Mouse (Mus musculus) ES-Bruce4 (cell line): Measurements from ENCODE around the gene Meis2. TPM values are rescaled to one million over a fixed set of nuclear protein-coding genes. Genes with fewer than 3 reads are reported as not detected.

Experiments used
- H3K27ac ChIP-seq: 2 replicates; pipeline ENCODE4 v1.5.1; 2012; ENCODE audit warnings: low read length, inconsistent platforms; ENCODE audit not compliant: insufficient read depth
- H3K27me3 ChIP-seq: 2 replicates; pipeline ENCODE4 v1.6.1; 2012; ENCODE audit warnings: mild to moderate bottlenecking, low read length, inconsistent platforms; ENCODE audit not compliant: control insufficient read depth, poor library complexity, insufficient read depth, severe bottlenecking
- H3K36me3 ChIP-seq: 2 replicates; pipeline ENCODE4 v1.6.1; 2012; ENCODE audit warnings: inconsistent platforms, mild to moderate bottlenecking, low read length, moderate library complexity; ENCODE audit not compliant: control insufficient read depth, poor library complexity, insufficient read depth, severe bottlenecking
- H3K4me1 ChIP-seq: one replicate; pipeline ENCODE4 v1.8.1; 2011; ENCODE audit warnings: low read length; ENCODE audit not compliant: control insufficient read depth, insufficient read depth
- H3K4me3 ChIP-seq: 2 replicates; pipeline ENCODE4 v1.5.1; 2011; ENCODE audit warnings: low read depth, mild to moderate bottlenecking, low read length
- H3K9ac ChIP-seq: 2 replicates; pipeline ENCODE4 v1.6.1; 2012; ENCODE audit warnings: low read depth, mild to moderate bottlenecking, inconsistent platforms; ENCODE audit not compliant: poor library complexity, severe bottlenecking
- H3K9me3 ChIP-seq: replicated peaks from 2 replicates; pipeline ENCODE4 v1.6.1; 2012; ENCODE audit warnings: mild to moderate bottlenecking, low read length, inconsistent platforms; ENCODE audit not compliant: control insufficient read depth, poor library complexity, insufficient read depth, severe bottlenecking
- CTCF ChIP-seq: IDR thresholded peaks from one replicate; pipeline ENCODE4 v1.8.1; 2011; ENCODE audit warnings: low read depth, low read length
- EP300 ChIP-seq: IDR thresholded peaks from 2 replicates; pipeline ENCODE4 v1.6.1; 2011; ENCODE audit warnings: low read depth, low read length; ENCODE audit not compliant: insufficient read depth
- POLR2A ChIP-seq: IDR thresholded peaks from one replicate; pipeline ENCODE4 v1.8.1; 2011; ENCODE audit warnings: low read length; ENCODE audit not compliant: insufficient read depth
- polyA plus RNA-seq: library from polyadenylated mRNA; stranded (reverse); fragments of >200 nt; gene quantifications from 2 replicates; pipeline ENCODE4 v1.2.4, GENCODE M21; 2011; ENCODE audit warnings: low read depth; ENCODE audit not compliant: missing spikeins, insufficient read depth, insufficient read length

Meis2 gene
- polyA plus RNA-seq, 1 experiment, result 1.5 TPM

- TF ChIP-seq POLR2A, result no peak
- no peak for TF ChIP-seq CTCF
- TF ChIP-seq EP300, result no peak
- no peak overlapping the region for H3K27ac ChIP-seq
- H3K27me3 ChIP-seq, result peaks cover 44% of the 10 kb centered on the region
- H3K9me3 ChIP-seq, result no peaks in the 10 kb centered on the region
- H3K36me3 ChIP-seq, result no peaks in the 10 kb centered on the region
- 0 out of 2 replicates have a peak overlapping the region, but pooled peaks have one; percentile 33 for H3K9ac ChIP-seq
- H3K4me1 ChIP-seq, result no peaks in the 10 kb centered on the region
- peak overlapping the region; percentile 24 for H3K4me3 ChIP-seq
These were observed 4.1 kb downstream of the Meis2 start for GRCm38 (mm10) chr2:116061401-116062021.

GRCm38 (mm10) chr2:116060701-116061400 lies 4.8 kb downstream of the Meis2 start:
- TF ChIP-seq POLR2A (no peak), CTCF (no peak), EP300 (no peak)
- Histone ChIP-seq H3K27me3 (peaks cover 39% of the 10 kb centered on the region), H3K4me3 (peak overlapping the region; percentile 24), H3K27ac (no peak overlapping the region), H3K36me3 (no peaks in the 10 kb centered on the region), H3K9ac (0 out of 2 replicates have a peak overlapping the region, but pooled peaks have one; percentile 33), H3K9me3 (no peaks in the 10 kb centered on the region), H3K4me1 (no peaks in the 10 kb centered on the region)

GRCm38 (mm10) chr2:116060210-116060609 lies 5.4 kb downstream of the Meis2 start:
- Histone ChIP-seq H3K9ac (0 out of 2 replicates have a peak overlapping the region, but pooled peaks have one; percentile 33), H3K36me3 (no peaks in the 10 kb centered on the region), H3K4me1 (no peaks in the 10 kb centered on the region), H3K9me3 (no peaks in the 10 kb centered on the region), H3K27me3 (peaks cover 36% of the 10 kb centered on the region), H3K4me3 (peak overlapping the region; percentile 24), H3K27ac (no peak overlapping the region)
- no peak for TF ChIP-seq POLR2A
- TF ChIP-seq EP300, result peak; percentile 91
- TF ChIP-seq CTCF, result no peak

- Histone ChIP-seq H3K27me3 (peaks cover 34% of the 10 kb centered on the region), H3K4me1 (no peaks in the 10 kb centered on the region), H3K4me3 (no peak overlapping the region), H3K9me3 (no peaks in the 10 kb centered on the region), H3K27ac (no peak overlapping the region), H3K9ac (no peak overlapping the region), H3K36me3 (no peaks in the 10 kb centered on the region)
- TF ChIP-seq CTCF (no peak), EP300 (0 out of 2 replicates have a peak, but pooled peaks have one; percentile 19)
These were observed 6.0 kb downstream of the Meis2 start for GRCm38 (mm10) chr2:116059661-116060060.

- no peak for TF ChIP-seq CTCF
- no peak for TF ChIP-seq EP300
- TF ChIP-seq POLR2A, result no peak
- Histone ChIP-seq H3K9ac (no peak overlapping the region), H3K4me3 (no peak overlapping the region), H3K27ac (no peak overlapping the region), H3K9me3 (no peaks in the 10 kb centered on the region), H3K36me3 (no peaks in the 10 kb centered on the region), H3K4me1 (no peaks in the 10 kb centered on the region), H3K27me3 (peaks cover 32% of the 10 kb centered on the region)
These were observed 6.6 kb downstream of the Meis2 start for GRCm38 (mm10) chr2:116059066-116059465.

GRCm38 (mm10) chr2:116058511-116058910 lies 7.1 kb downstream of the Meis2 start:
- Histone ChIP-seq H3K27ac (no peak overlapping the region), H3K27me3 (peaks cover 27% of the 10 kb centered on the region), H3K9ac (no peak overlapping the region), H3K4me3 (no peak overlapping the region), H3K9me3 (no peaks in the 10 kb centered on the region), H3K36me3 (no peaks in the 10 kb centered on the region), H3K4me1 (no peaks in the 10 kb centered on the region)
- TF ChIP-seq CTCF, result no peak
- TF ChIP-seq POLR2A, result no peak
- no peak for TF ChIP-seq EP300
